In genomic region chr3:138282556-138282955, GRCm38 (mm10) we compare ENCODE assay signal across 37 mouse cellular contexts. TPM values are rescaled to one million over a fixed set of nuclear protein-coding genes. Genes with fewer than 3 reads are reported as not detected.
"Had no signal": no experiment of that assay in that cellular context is flagged by ENCODE, and none has a peak within 500 bp of the region (broad histone marks: within the 10 kb centered on the region; RNA-seq: fewer than 3 reads in every experiment).

No protein-coding gene starts in this region.

- H3K4me3 ChIP-seq: embryonic facial prominence, embryonic 10.5 days; embryonic facial prominence, embryonic 12.5 days; embryonic facial prominence, embryonic 13.5 days; embryonic facial prominence, embryonic 15.5 days; erythroblast, embryonic 14.5 days; forebrain, embryonic 10.5 days; forebrain, embryonic 12.5 days; forebrain, embryonic 13.5 days; forebrain, embryonic 15.5 days; gastrocnemius, adult 2 months; heart, adult 2 months had no signal

- H3K9me3 ChIP-seq: embryonic facial prominence, embryonic 10.5 days; embryonic facial prominence, embryonic 12.5 days; embryonic facial prominence, embryonic 13.5 days; embryonic facial prominence, embryonic 15.5 days; forebrain, embryonic 10.5 days; forebrain, embryonic 12.5 days; forebrain, embryonic 13.5 days; forebrain, embryonic 15.5 days had no signal

- H3K36me3 ChIP-seq: embryonic facial prominence, embryonic 10.5 days; embryonic facial prominence, embryonic 12.5 days; embryonic facial prominence, embryonic 13.5 days; embryonic facial prominence, embryonic 15.5 days; forebrain, embryonic 10.5 days; forebrain, embryonic 12.5 days; forebrain, embryonic 15.5 days had no signal

- H3K9ac ChIP-seq: embryonic facial prominence, embryonic 12.5 days; embryonic facial prominence, embryonic 13.5 days; embryonic facial prominence, embryonic 15.5 days; forebrain, embryonic 12.5 days; forebrain, embryonic 13.5 days; forebrain, embryonic 15.5 days; forebrain, postnatal 0 days had no signal

- H3K4me2 ChIP-seq: embryonic facial prominence, embryonic 12.5 days; embryonic facial prominence, embryonic 13.5 days; embryonic facial prominence, embryonic 15.5 days; forebrain, embryonic 12.5 days; forebrain, embryonic 13.5 days; forebrain, embryonic 15.5 days had no signal

- H3K27ac ChIP-seq: embryonic facial prominence, embryonic 10.5 days; embryonic facial prominence, embryonic 12.5 days; embryonic facial prominence, embryonic 13.5 days; embryonic facial prominence, embryonic 15.5 days; forebrain, embryonic 10.5 days; forebrain, embryonic 12.5 days; forebrain, embryonic 13.5 days; forebrain, embryonic 15.5 days; gastrocnemius, adult 2 months; heart, adult 2 months had no signal

- H3K27me3 ChIP-seq: embryonic facial prominence, embryonic 12.5 days; embryonic facial prominence, embryonic 13.5 days; embryonic facial prominence, embryonic 15.5 days; forebrain, embryonic 12.5 days; forebrain, embryonic 13.5 days; forebrain, embryonic 15.5 days had no signal

- DNase-seq: cerebellum, adult 8-10 months; cerebellum, adult 9-10 months; cerebellum, adult 9-11 months; cerebellum, postnatal 10 days; cerebellum, postnatal 14 days; cerebellum, postnatal 25 days; cerebellum, postnatal 36 days; embryo, embryonic 11 days; forebrain, postnatal 0 days; gastrocnemius, adult 2 months; gastrocnemius, postnatal 10 days; gastrocnemius, postnatal 14 days; gastrocnemius, postnatal 25 days; gastrocnemius, postnatal 36 days; heart, adult 11 months; heart, adult 18-20 months; heart, adult 2 months had no signal

- H3K4me1 ChIP-seq: embryonic facial prominence, embryonic 10.5 days; embryonic facial prominence, embryonic 12.5 days; embryonic facial prominence, embryonic 13.5 days; embryonic facial prominence, embryonic 15.5 days; forebrain, embryonic 15.5 days had no signal

- ATAC-seq: forebrain, embryonic 13.5 days; forebrain, embryonic 14.5 days; forebrain, embryonic 15.5 days; forebrain, embryonic 16.5 days; forebrain, postnatal 0 days had no signal

RNA-seq across cellular contexts. Expression of gene Adh1, which starts 21.8 kb away (rescaled TPM):
- total RNA-seq: common myeloid progenitor, adult 5-6 weeks; granulocyte monocyte progenitor cell, adult 5-6 weeks had no signal
- polyA plus RNA-seq: embryonic facial prominence, embryonic 10.5 days; embryonic facial prominence, embryonic 11.5 days; erythroblast, embryonic 14.5 days had no signal

RNA-seq across cellular contexts. Expression of gene Adh6a, which starts 30.5 kb away (rescaled TPM):
- total RNA-seq: common myeloid progenitor, adult 5-6 weeks; forebrain, postnatal 0 days; gastrocnemius, adult 18-20 months; gastrocnemius, adult 2 months; gastrocnemius, adult 8-10 months; gastrocnemius, postnatal 10 days; gastrocnemius, postnatal 14 days; gastrocnemius, postnatal 25 days; gastrocnemius, postnatal 36 days; gastrocnemius, postnatal 4 days; granulocyte monocyte progenitor cell, adult 5-6 weeks; heart, adult 18-20 months; heart, adult 2 months had no signal
- polyA plus RNA-seq: cortical plate, adult 2 months; embryonic facial prominence, embryonic 10.5 days; embryonic facial prominence, embryonic 11.5 days; embryonic facial prominence, embryonic 12.5 days; embryonic facial prominence, embryonic 13.5 days; erythroblast, embryonic 14.5 days; forebrain, embryonic 10.5 days; forebrain, embryonic 11.5 days; forebrain, embryonic 12.5 days; forebrain, embryonic 13.5 days; forebrain, embryonic 14.5 days; forebrain, embryonic 15.5 days; forebrain, embryonic 16.5 days; forebrain, postnatal 0 days; frontal cortex, adult 2 months; heart, adult 2 months had no signal

RNA-seq across cellular contexts. Expression of gene Adh6b, which starts 59.0 kb away (rescaled TPM):
- total RNA-seq: common myeloid progenitor, adult 5-6 weeks; gastrocnemius, adult 18-20 months; gastrocnemius, adult 2 months; gastrocnemius, postnatal 25 days; gastrocnemius, postnatal 36 days; granulocyte monocyte progenitor cell, adult 5-6 weeks had no signal
- polyA plus RNA-seq: cortical plate, adult 2 months; erythroblast, embryonic 14.5 days; forebrain, embryonic 16.5 days; forebrain, postnatal 0 days; frontal cortex, adult 2 months had no signal
